8 mouse cellular contexts compared by ENCODE assay signal in genomic region chrX:71556965-71557491, GRCm38 (mm10). TPM values are rescaled to one million over a fixed set of nuclear protein-coding genes. Genes with fewer than 3 reads are reported as not detected.
A peak's percentile ranks its signal among the peaks of the same experiment; 100 is the strongest.
DNase-seq lines count a peak whose midpoint lies in the region; ATAC-seq and TF ChIP-seq lines count a peak whose summit lies in the region.

No protein-coding gene starts in this region.

- H3K9me3 ChIP-seq in G1E (replicated peaks) = no peaks in the 10 kb centered on the region
- no peaks in the 10 kb centered on the region for H3K9me3 ChIP-seq in embryonic facial prominence, embryonic 13.5 days
- H3K9me3 ChIP-seq in hindbrain, postnatal 0 days (ENCODE audit: low read length) = no peaks in the 10 kb centered on the region
- no peaks in the 10 kb centered on the region for H3K9me3 ChIP-seq in midbrain, embryonic 14.5 days (ENCODE audit: control insufficient read depth, low read length)

- intact Hi-C loops in left cerebral cortex, adult 2 months (cut with DNase I) = loop anchor here (1.0 to 5.0 kb wide), 3 partner anchors 45 to 128 kb away; no protein-coding TSS in a partner anchor

- H3K4me1 ChIP-seq in G1E (ENCODE audit: insufficient read depth, low read depth, low read length) = peaks cover 18% of the 10 kb centered on the region
- H3K4me1 ChIP-seq in embryonic facial prominence, embryonic 13.5 days = no peaks in the 10 kb centered on the region
- H3K4me1 ChIP-seq in hindbrain, postnatal 0 days (ENCODE audit: insufficient read depth, low read length) = no peaks in the 10 kb centered on the region
- H3K4me1 ChIP-seq in midbrain, embryonic 14.5 days (ENCODE audit: control insufficient read depth, insufficient read depth, low read length) = no peaks in the 10 kb centered on the region

- H3K4me2 ChIP-seq in embryonic facial prominence, embryonic 13.5 days = peak overlapping the region; percentile 66
- H3K4me2 ChIP-seq in hindbrain, postnatal 0 days (ENCODE audit: low read depth, low read length) = peak overlapping the region; percentile 56
- peak overlapping the region; percentile 57 for H3K4me2 ChIP-seq in midbrain, embryonic 14.5 days (ENCODE audit: low read length)

- no peak for TF ChIP-seq CTCF in left cerebral cortex, adult 2 months (IDR thresholded peaks at IDR 0.05)
- no peak for TF ChIP-seq CTCF in G1E (IDR thresholded peaks at IDR 0.05; ENCODE audit: low read depth, low read length)
- no peak for TF ChIP-seq CTCF in hindbrain, postnatal 0 days (IDR thresholded peaks at IDR 0.05; ENCODE audit: low read depth)

- H3K4me3 ChIP-seq in left cerebral cortex, adult 2 months = peak overlapping the region; percentile 50
- H3K4me3 ChIP-seq in G1E (ENCODE audit: low read depth, low read length) = peak overlapping the region; percentile 81
- peak overlapping the region; percentile 63 for H3K4me3 ChIP-seq in embryonic facial prominence, embryonic 13.5 days
- peak overlapping the region; percentile 62 for H3K4me3 ChIP-seq in hindbrain, postnatal 0 days (ENCODE audit: low read length)
- H3K4me3 ChIP-seq in midbrain, embryonic 14.5 days (replicated peaks; ENCODE audit: low read depth, low read length) = peak overlapping the region; percentile 64

- no peak overlapping the region for H3K27ac ChIP-seq in left cerebral cortex, adult 2 months
- peak overlapping the region; percentile 97 for H3K27ac ChIP-seq in embryonic facial prominence, embryonic 13.5 days
- H3K27ac ChIP-seq in hindbrain, postnatal 0 days = peak overlapping the region; percentile 92
- peak overlapping the region; percentile 98 for H3K27ac ChIP-seq in midbrain, embryonic 14.5 days (replicated peaks; ENCODE audit: low read depth, low read length)

- no peak for DNase-seq in left cerebral cortex, adult 2 months (ENCODE audit: extremely low spot score in 1 of 2, low spot score in 2 of 2)
- DNase-seq in left cerebral cortex, adult 18-20 months (ENCODE audit: low spot score in 2 of 2) = no peak
- no peak for DNase-seq in G1E (ENCODE audit: low spot score)
- peak; percentile 14 for DNase-seq in hindbrain, postnatal 0 days (ENCODE audit: low spot score)
- DNase-seq in midbrain, embryonic 14.5 days = peak; percentile 32
- no peak for DNase-seq in gastrocnemius, adult 8-10 months (ENCODE audit: low spot score in 2 of 2)

- H3K9ac ChIP-seq in embryonic facial prominence, embryonic 13.5 days = peak overlapping the region; percentile 90
- H3K9ac ChIP-seq in hindbrain, postnatal 0 days (replicated peaks; ENCODE audit: low read length) = peak overlapping the region; percentile 82
- H3K9ac ChIP-seq in midbrain, embryonic 14.5 days (replicated peaks; ENCODE audit: low read length) = peak overlapping the region; percentile 89

- no peak for ATAC-seq in G1E (ENCODE audit: extremely low read depth, insufficient number of reproducible peaks, low FRiP score, poor library complexity, severe bottlenecking)
- no peak for ATAC-seq in embryonic facial prominence, embryonic 13.5 days (ENCODE audit: insufficient number of reproducible peaks, insufficient read depth, low FRiP score, low TSS enrichment, low read depth)
- no peak for ATAC-seq in hindbrain, postnatal 0 days
- peak; percentile 7; the same call in 1 of the 2 replicates for ATAC-seq in midbrain, embryonic 14.5 days (ENCODE audit: low FRiP score, low TSS enrichment)
- ATAC-seq in frontal cortex, adult (ENCODE audit: low TSS enrichment) = no peak

- 23% methylated on average over 20 of the region's 37 CpGs for WGBS in embryonic facial prominence, embryonic 13.5 days
- WGBS in hindbrain, postnatal 0 days = 33% methylated on average over 26 of the region's 37 CpGs
- 17% methylated on average over 26 of the region's 37 CpGs for WGBS in midbrain, embryonic 14.5 days

- no peaks in the 10 kb centered on the region for H3K27me3 ChIP-seq in G1E (ENCODE audit: insufficient read depth, low read length)
- H3K27me3 ChIP-seq in embryonic facial prominence, embryonic 13.5 days = no peaks in the 10 kb centered on the region
- H3K27me3 ChIP-seq in hindbrain, postnatal 0 days (ENCODE audit: insufficient read depth, low read length) = no peaks in the 10 kb centered on the region
- no peaks in the 10 kb centered on the region for H3K27me3 ChIP-seq in midbrain, embryonic 14.5 days (ENCODE audit: control insufficient read depth, insufficient read depth, low read length)

- H3K36me3 ChIP-seq in G1E (replicated peaks) = peaks cover 26% of the 10 kb centered on the region
- H3K36me3 ChIP-seq in embryonic facial prominence, embryonic 13.5 days = peaks cover 17% of the 10 kb centered on the region; the same call in 1 of the 2 replicates
- 0 out of 2 replicates have a peak, but pooled peaks cover 7% of the 10 kb centered on the region for H3K36me3 ChIP-seq in hindbrain, postnatal 0 days (ENCODE audit: insufficient read depth, low read length)
- peaks cover 20% of the 10 kb centered on the region for H3K36me3 ChIP-seq in midbrain, embryonic 14.5 days (ENCODE audit: control insufficient read depth, insufficient read depth, low read length)

RNA-seq across cellular contexts. Expression of gene Hmgb3, which starts 1.3 kb away (rescaled TPM):
- 10 to 100 TPM; 24.0 to 33.7 TPM for total RNA-seq in left cerebral cortex, adult 2 months (2021)
- 10 to 100 TPM; 25.7 to 30.8 TPM for total RNA-seq in left cerebral cortex, adult 18-20 months (2021)
- 444 and 498 TPM in 2 replicates for total RNA-seq in G1E (2014; fragmentation: Nextera tagmentation)
- 279 and 306 TPM in 2 replicates for total RNA-seq in G1E (2017)
- 269 and 287 TPM in 2 replicates for polyA plus RNA-seq in G1E (2012)
- 350 and 399 TPM in 2 replicates for polyA plus RNA-seq in embryonic facial prominence, embryonic 13.5 days (2015; fragmentation: Nextera tagmentation; extraction: Ambion mirVana)
- total RNA-seq in hindbrain, postnatal 0 days (2014; rRNA removed) = 63.6 and 83.4 TPM in 2 replicates
- 411 and 423 TPM in 2 replicates for polyA plus RNA-seq in hindbrain, postnatal 0 days (2015; fragmentation: Nextera tagmentation; extraction: Ambion mirVana)
- polyA plus RNA-seq in midbrain, embryonic 14.5 days (2014; fragmentation: Nextera tagmentation; extraction: Ambion mirVana) = 391 and 468 TPM in 2 replicates
- total RNA-seq in gastrocnemius, adult 8-10 months (2022) = 10 to 100 TPM in 1 of 4 experiments, 1 to 10 TPM in 3; 4.4 to 12.1 (median 7.3) TPM

Comparison
In these comparisons a context has a peak if more than half of its experiments do, and no peak if none do; other contexts are left out.
1. DNase-seq: peak in hindbrain, postnatal 0 days (single experiment) and midbrain, embryonic 14.5 days (single experiment); none in left cerebral cortex, adult 2 months (0 of 2), left cerebral cortex, adult 18-20 months (0 of 2), G1E (single experiment) and gastrocnemius, adult 8-10 months (0 of 2).
2. Peak in every context shown above with its lines, with median percentiles within 50 percentile points of each other: H3K4me3 ChIP-seq, H3K4me2 ChIP-seq and H3K9ac ChIP-seq.